Mouse (Mus musculus): ENCODE data around the gene Gimap1. TPM values are rescaled to one million over a fixed set of nuclear protein-coding genes. Genes with fewer than 3 reads are reported as not detected.

Gene Gimap1
- total and polyA plus RNA-seq, 3 experiments: 54.5 to 144 (median 91.8) TPM

- no peak for TF ChIP-seq USF2 (conservative IDR thresholded peaks at IDR 0.05; ENCODE audit: low read depth, low read length)
These were observed at the start of gene Gimap1 (continued) for GRCm38 (mm10) chr6:48738961-48739779.

- Histone ChIP-seq H3K9ac (ENCODE audit: insufficient read depth, low read depth) (no peak overlapping the region), H3K4me3 (replicated peaks in 1 of 3; ENCODE audit: low read depth in 2 of 3, low read length in 2 of 3, poor library complexity in 1 of 3) (no peak overlapping the region), H3K27me3 (replicated peaks) (no peaks in the 10 kb centered on the region), H3K36me3 (replicated peaks in 1 of 2; ENCODE audit: control insufficient read depth in 1 of 2, insufficient read depth in 1 of 2, low read length in 1 of 2) (peaks cover 42 to 56% of the 10 kb centered on the region in 2 experiments), H3K79me2 (replicated peaks; ENCODE audit: control insufficient read depth, extremely low read depth, insufficient read depth, poor library complexity, severe bottlenecking) (peaks cover 47% of the 10 kb centered on the region), H3K4me2 (ENCODE audit: insufficient read depth, low read depth, poor library complexity, severe bottlenecking) (peak overlapping the region; percentile 54), H3K9me3 (replicated peaks; ENCODE audit: low read length) (peaks cover 15% of the 10 kb centered on the region), H3K4me1 (ENCODE audit: control insufficient read depth in 1 of 2, insufficient read depth in 2 of 2) (peaks cover 12 to 75% of the 10 kb centered on the region in 2 experiments), H3K27ac (ENCODE audit: insufficient read depth, low read depth) (peak overlapping the region; percentile 41; the same call in 1 of the 2 replicates)
- DNase-seq (ENCODE audit: extremely low read depth): peak; percentile 58
- dilution Hi-C loops (cut with MboI; ENCODE audit: extremely low pct_ligation_motif_present, extremely low pct_unique_long_range_greater_than_20kb, low sequenced_read_pairs): no loop called here
- in situ Hi-C loops (cut with MboI; ENCODE audit: low pct_ligation_motif_present, low pct_unique_long_range_greater_than_20kb, low sequenced_read_pairs): no loop called here
- TF ChIP-seq ELF1 (IDR thresholded peaks at IDR 0.05; ENCODE audit: low read depth, low read length) (peak; percentile 59), UBTF (IDR thresholded peaks at IDR 0.05; ENCODE audit: low read depth, low read length) (no peak)
These were observed 49.5 kb upstream of the Gimap1 start for GRCm38 (mm10) chr6:48689320-48689719.

- dilution Hi-C loops (cut with MboI; ENCODE audit: extremely low pct_ligation_motif_present, extremely low pct_unique_long_range_greater_than_20kb, low sequenced_read_pairs) (no loop called here), in situ Hi-C loops (cut with MboI; ENCODE audit: low pct_ligation_motif_present, low pct_unique_long_range_greater_than_20kb, low sequenced_read_pairs) (no loop called here)
- DNase-seq (ENCODE audit: extremely low read depth): peak; percentile 75
- TF ChIP-seq MAZ (IDR thresholded peaks at IDR 0.05; ENCODE audit: low read depth, low read length) (no peak), CTCF (conservative IDR thresholded peaks at IDR 0.05 in 1 of 2, IDR thresholded peaks at IDR 0.05 in 1 of 2; ENCODE audit: low read depth in 2 of 2, low read length in 2 of 2) (no peak), USF1 (IDR thresholded peaks at IDR 0.05; ENCODE audit: low read depth, low read length) (no peak), IRF4 (IDR thresholded peaks at IDR 0.05; ENCODE audit: low read depth, low read length) (peak; percentile 96), MYC (IDR thresholded peaks at IDR 0.05; ENCODE audit: low read depth, low read length) (peak; percentile 83), MAFK (IDR thresholded peaks at IDR 0.05; ENCODE audit: insufficient replicate concordance, low read length) (0 out of 2 replicates have a peak, but pooled peaks have one; percentile 42), ZKSCAN1 (IDR thresholded peaks at IDR 0.05; ENCODE audit: borderline replicate concordance, low read depth, low read length) (peak; percentile 65; the same call in 1 of the 2 replicates), MEF2A (IDR thresholded peaks at IDR 0.05; ENCODE audit: borderline replicate concordance, low read depth, low read length) (peak; percentile 98), POLR2AphosphoS2 (IDR thresholded peaks at IDR 0.05; ENCODE audit: low read depth, low read length) (peak; percentile 69; the same call in 1 of the 2 replicates), ZMIZ1 (IDR thresholded peaks at IDR 0.05; ENCODE audit: low read depth, low read length) (no peak), UBTF (IDR thresholded peaks at IDR 0.05; ENCODE audit: low read depth, low read length) (0 out of 2 replicates have a peak, but pooled peaks have one; percentile 33), GABPA (IDR thresholded peaks at IDR 0.05; ENCODE audit: insufficient replicate concordance, low read depth, low read length) (no peak), JUND (conservative IDR thresholded peaks at IDR 0.05; ENCODE audit: low read depth, low read length) (peak; percentile 68), E2F4 (IDR thresholded peaks at IDR 0.05; ENCODE audit: insufficient replicate concordance, low read depth, low read length) (no peak), ZNF384 (IDR thresholded peaks at IDR 0.05; ENCODE audit: low read depth, low read length) (no peak), SIN3A (IDR thresholded peaks at IDR 0.05; ENCODE audit: low read length) (peak; percentile 50; the same call in 1 of the 2 replicates), TCF12 (IDR thresholded peaks at IDR 0.05; ENCODE audit: low read depth, low read length) (peak; percentile 61; the same call in 1 of the 2 replicates), EP300 (IDR thresholded peaks at IDR 0.05; ENCODE audit: low read length) (peak; percentile 92), SMC3 (IDR thresholded peaks at IDR 0.05; ENCODE audit: low read depth, low read length) (peak; percentile 24), PAX5 (IDR thresholded peaks at IDR 0.05; ENCODE audit: low read length) (no peak), MXI1 (IDR thresholded peaks at IDR 0.05; ENCODE audit: low read depth, low read length) (0 out of 2 replicates have a peak, but pooled peaks have one; percentile 18), TBP (conservative IDR thresholded peaks at IDR 0.05; ENCODE audit: low read depth, low read length) (no peak), ZC3H11A (IDR thresholded peaks at IDR 0.05; ENCODE audit: low read depth, low read length) (no peak), USF2 (conservative IDR thresholded peaks at IDR 0.05; ENCODE audit: low read depth, low read length) (no peak; the same call in 1 of the 2 replicates), ETS1 (conservative IDR thresholded peaks at IDR 0.05; ENCODE audit: low read depth, low read length) (peak; percentile 54; the same call in 1 of the 2 replicates), MAX (IDR thresholded peaks at IDR 0.05; ENCODE audit: low read length) (peak; percentile 70), RCOR1 (conservative IDR thresholded peaks at IDR 0.05; ENCODE audit: low read depth, low read length) (0 out of 2 replicates have a peak, but pooled peaks have one; percentile 48)
These were observed 45.9 kb upstream of the Gimap1 start for GRCm38 (mm10) chr6:48692962-48693361.

More at GRCm38 (mm10) chr6:48692962-48693361, 45.9 kb upstream of the Gimap1 start:
- Histone ChIP-seq H3K27me3 (replicated peaks) (no peaks in the 10 kb centered on the region), H3K4me1 (ENCODE audit: control insufficient read depth in 1 of 2, insufficient read depth in 2 of 2) (peaks cover 12 to 70% of the 10 kb centered on the region in 2 experiments), H3K4me3 (replicated peaks in 1 of 3; ENCODE audit: low read depth in 2 of 3, low read length in 2 of 3, poor library complexity in 1 of 3) (no peak overlapping the region), H3K79me2 (replicated peaks; ENCODE audit: control insufficient read depth, extremely low read depth, insufficient read depth, poor library complexity, severe bottlenecking) (peaks cover 20% of the 10 kb centered on the region), H3K9ac (ENCODE audit: insufficient read depth, low read depth) (no peak overlapping the region), H3K4me2 (ENCODE audit: insufficient read depth, low read depth, poor library complexity, severe bottlenecking) (no peak overlapping the region), H3K27ac (ENCODE audit: insufficient read depth, low read depth) (peak overlapping the region; percentile 65), H3K9me3 (replicated peaks; ENCODE audit: low read length) (peaks cover 36% of the 10 kb centered on the region), H3K36me3 (replicated peaks in 1 of 2; ENCODE audit: control insufficient read depth in 1 of 2, insufficient read depth in 1 of 2, low read length in 1 of 2) (peaks cover 43 to 71% of the 10 kb centered on the region in 2 experiments)

Measured in CH12.LX (cell line).